Comparison of ENCODE assay signal across 7 mouse cellular contexts in genomic region chr7:102106700-102107141, GRCm38 (mm10). TPM values are rescaled to one million over a fixed set of nuclear protein-coding genes. Genes with fewer than 3 reads are reported as not detected.
DNase-seq lines count a peak whose midpoint lies in the region; ATAC-seq lines count a peak whose summit lies in the region.

No protein-coding gene starts in this region.

- ATAC-seq in forebrain, embryonic 14.5 days: 0 out of 2 replicates have a peak, but pooled peaks have one; percentile 37
- peak; percentile 48; the same call in 1 of the 2 replicates for ATAC-seq in intestine, embryonic 15.5 days
- no peak for ATAC-seq in neural tube, embryonic 11.5 days (ENCODE audit: insufficient read depth, low FRiP score, low TSS enrichment)

- H3K27ac ChIP-seq in forebrain, embryonic 14.5 days (ENCODE audit: low read depth, low read length): no peak overlapping the region
- H3K27ac ChIP-seq in intestine, embryonic 15.5 days: no peak overlapping the region
- no peak overlapping the region for H3K27ac ChIP-seq in neural tube, embryonic 11.5 days (ENCODE audit: low read depth, low read length)

- H3K27me3 ChIP-seq in forebrain, embryonic 14.5 days (replicated peaks; ENCODE audit: control insufficient read depth, insufficient read depth, low read length): no peaks in the 10 kb centered on the region
- H3K27me3 ChIP-seq in intestine, embryonic 15.5 days (replicated peaks): no peaks in the 10 kb centered on the region
- H3K27me3 ChIP-seq in neural tube, embryonic 11.5 days (ENCODE audit: control insufficient read depth, insufficient read depth, low read length): no peaks in the 10 kb centered on the region

- no peaks in the 10 kb centered on the region for H3K9me3 ChIP-seq in forebrain, embryonic 14.5 days (replicated peaks; ENCODE audit: control insufficient read depth, low read length)
- H3K9me3 ChIP-seq in intestine, embryonic 15.5 days: no peaks in the 10 kb centered on the region
- H3K9me3 ChIP-seq in neural tube, embryonic 11.5 days (ENCODE audit: control insufficient read depth, low read length): no peaks in the 10 kb centered on the region

- WGBS in forebrain, embryonic 14.5 days: 26% methylated on average over 23 of the region's 23 CpGs
- WGBS in intestine, embryonic 15.5 days: 15% methylated on average over 23 of the region's 23 CpGs
- WGBS in neural tube, embryonic 11.5 days: 28% methylated on average over 22 of the region's 23 CpGs

- peak; percentile 42 for DNase-seq in lung, postnatal 10 days
- DNase-seq in lung, postnatal 36 days: no peak
- peak; percentile 17 for DNase-seq in forebrain, embryonic 14.5 days (ENCODE audit: low spot score)
- no peak for DNase-seq in neural tube, embryonic 11.5 days (ENCODE audit: low spot score)
- no peak for DNase-seq in right cerebral cortex, postnatal 25 days
- DNase-seq in right cerebral cortex, adult 2 months (ENCODE audit: low spot score in 2 of 2): no peak

- no peaks in the 10 kb centered on the region for H3K36me3 ChIP-seq in forebrain, embryonic 14.5 days (ENCODE audit: control insufficient read depth, insufficient read depth, low read length)
- H3K36me3 ChIP-seq in intestine, embryonic 15.5 days: no peaks in the 10 kb centered on the region
- no peaks in the 10 kb centered on the region for H3K36me3 ChIP-seq in neural tube, embryonic 11.5 days (ENCODE audit: control insufficient read depth, insufficient read depth, low read length)

- peak overlapping the region; percentile 16; the same call in 1 of the 2 replicates for H3K4me3 ChIP-seq in forebrain, embryonic 14.5 days (ENCODE audit: low read depth, low read length)
- peak overlapping the region; percentile 26 for H3K4me3 ChIP-seq in intestine, embryonic 15.5 days (replicated peaks)
- peak overlapping the region; percentile 19; the same call in 1 of the 2 replicates for H3K4me3 ChIP-seq in neural tube, embryonic 11.5 days (ENCODE audit: low read depth, low read length)

- no peaks in the 10 kb centered on the region for H3K4me1 ChIP-seq in forebrain, embryonic 14.5 days (ENCODE audit: control insufficient read depth, insufficient read depth, low read length)
- H3K4me1 ChIP-seq in intestine, embryonic 15.5 days (replicated peaks): peaks cover 9% of the 10 kb centered on the region; the same call in 1 of the 2 replicates
- H3K4me1 ChIP-seq in neural tube, embryonic 11.5 days (ENCODE audit: control insufficient read depth, insufficient read depth, low read length): no peaks in the 10 kb centered on the region

- 0 out of 2 replicates have a peak overlapping the region, but pooled peaks have one; percentile 41 for H3K9ac ChIP-seq in forebrain, embryonic 14.5 days (ENCODE audit: low read length)
- peak overlapping the region; percentile 29 for H3K9ac ChIP-seq in intestine, embryonic 15.5 days
- peak overlapping the region; percentile 45 for H3K9ac ChIP-seq in neural tube, embryonic 11.5 days (ENCODE audit: low read length)

- peak overlapping the region; percentile 45 for H3K4me2 ChIP-seq in forebrain, embryonic 14.5 days (ENCODE audit: low read length)
- peak overlapping the region; percentile 67 for H3K4me2 ChIP-seq in intestine, embryonic 15.5 days (replicated peaks)
- H3K4me2 ChIP-seq in neural tube, embryonic 11.5 days (ENCODE audit: low read depth): peak overlapping the region; percentile 42

RNA-seq across cellular contexts. Expression of gene Art5, which starts 2.6 kb away (rescaled TPM):
- polyA plus RNA-seq in forebrain, embryonic 14.5 days (2014; fragmentation: Nextera tagmentation; extraction: Ambion mirVana): 0.98 and 1.0 TPM in 2 replicates
- 0.32 and 0.68 TPM in 2 replicates for polyA plus RNA-seq in intestine, embryonic 15.5 days (2015; fragmentation: Nextera tagmentation; extraction: Ambion mirVana)
- polyA plus RNA-seq in neural tube, embryonic 11.5 days (2014; fragmentation: Nextera tagmentation; extraction: Ambion mirVana): 3.8 and 4.7 TPM in 2 replicates

RNA-seq across cellular contexts. Expression of gene Art1, which starts 5.2 kb away (rescaled TPM):
- 0.30 and 0.56 TPM in 2 replicates for polyA plus RNA-seq in forebrain, embryonic 14.5 days (2014; fragmentation: Nextera tagmentation; extraction: Ambion mirVana)
- polyA plus RNA-seq in intestine, embryonic 15.5 days (2015; fragmentation: Nextera tagmentation; extraction: Ambion mirVana): 0.34 and 0.59 TPM in 2 replicates
- polyA plus RNA-seq in neural tube, embryonic 11.5 days (2014; fragmentation: Nextera tagmentation; extraction: Ambion mirVana): 4.8 and 5.0 TPM in 2 replicates

RNA-seq across cellular contexts. Expression of gene Chrna10, which starts 9.9 kb away (rescaled TPM):
- not detected in 2 replicates for polyA plus RNA-seq in forebrain, embryonic 14.5 days (2014; fragmentation: Nextera tagmentation; extraction: Ambion mirVana)
- 0.06 TPM in 1 of 2 replicates, not detected in the other for polyA plus RNA-seq in intestine, embryonic 15.5 days (2015; fragmentation: Nextera tagmentation; extraction: Ambion mirVana)
- polyA plus RNA-seq in neural tube, embryonic 11.5 days (2014; fragmentation: Nextera tagmentation; extraction: Ambion mirVana): not detected in 2 replicates

RNA-seq across cellular contexts. Expression of gene Trpc2, which starts 23.8 kb away (rescaled TPM):
- not detected in 2 replicates for polyA plus RNA-seq in forebrain, embryonic 14.5 days (2014; fragmentation: Nextera tagmentation; extraction: Ambion mirVana)
- polyA plus RNA-seq in intestine, embryonic 15.5 days (2015; fragmentation: Nextera tagmentation; extraction: Ambion mirVana): not detected in 2 replicates
- not detected in 2 replicates for polyA plus RNA-seq in neural tube, embryonic 11.5 days (2014; fragmentation: Nextera tagmentation; extraction: Ambion mirVana)

RNA-seq across cellular contexts. Expression of gene Xntrpc, which starts 41.2 kb away (rescaled TPM):
- polyA plus RNA-seq in forebrain, embryonic 14.5 days (2014; fragmentation: Nextera tagmentation; extraction: Ambion mirVana): 0.99 and 1.3 TPM in 2 replicates
- 0.75 and 1.0 TPM in 2 replicates for polyA plus RNA-seq in intestine, embryonic 15.5 days (2015; fragmentation: Nextera tagmentation; extraction: Ambion mirVana)
- polyA plus RNA-seq in neural tube, embryonic 11.5 days (2014; fragmentation: Nextera tagmentation; extraction: Ambion mirVana): 1.7 and 2.1 TPM in 2 replicates

Comparison
In these comparisons a context has a peak if more than half of its experiments do, and no peak if none do; other contexts are left out.
1. DNase-seq: peak in lung, postnatal 10 days (single experiment) and forebrain, embryonic 14.5 days (single experiment); none in lung, postnatal 36 days (single experiment), neural tube, embryonic 11.5 days (single experiment), right cerebral cortex, postnatal 25 days (single experiment) and right cerebral cortex, adult 2 months (0 of 2).
2. Peak in every context shown above with its lines, with median percentiles within 50 percentile points of each other: H3K4me2 ChIP-seq, H3K4me3 ChIP-seq and H3K9ac ChIP-seq.